Mouse (Mus musculus) hindbrain, embryonic 14.5 days (tissue): ENCODE data around the gene Mrpl45. TPM values are rescaled to one million over a fixed set of nuclear protein-coding genes. Genes with fewer than 3 reads are reported as not detected.
"Not testable (repeated sequence)": the region's sequence is repeated elsewhere in the genome, so short reads cannot be mapped to it uniquely, and the experiment has no call there.

ENCODE experiments used
- ATAC-seq: fragments of 200-750 bp; cut with Nextera tagmentation; 2 replicates; pipeline ENCODE4 v1.8.0; 2017; ENCODE audit warnings: moderate number of reproducible peaks, mild to moderate bottlenecking, moderate TSS enrichment, moderate library complexity; ENCODE audit not compliant: low FRiP score
- DNase-seq: peaks from one replicate; pipeline ENCODE4 v3.0.0-alpha.2; 2015; ENCODE audit warnings: low spot score
- H3K27ac ChIP-seq: fragments of 300-500 bp; sonication (generic); 2 replicates; pipeline ENCODE4 v1.5.1; 2014; ENCODE audit warnings: mild to moderate bottlenecking, moderate library complexity
- H3K27me3 ChIP-seq: fragments of 300-500 bp; sonication (generic); 2 replicates; pipeline ENCODE4 v1.6.1; 2014; ENCODE audit warnings: mild to moderate bottlenecking, low read length, mixed read lengths; ENCODE audit not compliant: control insufficient read depth, insufficient read depth
- H3K36me3 ChIP-seq: fragments of 300-500 bp; sonication (generic); replicated peaks from 2 replicates; pipeline ENCODE4 v1.6.1; 2014; ENCODE audit not compliant: control insufficient read depth, insufficient read depth
- H3K4me1 ChIP-seq: fragments of 300-500 bp; sonication (generic); replicated peaks from 2 replicates; pipeline ENCODE4 v1.6.1; 2014; ENCODE audit warnings: antibody characterized with exemption, low read length, mixed read lengths; ENCODE audit not compliant: control insufficient read depth, insufficient read depth
- H3K4me2 ChIP-seq: fragments of 300-500 bp; sonication (generic); replicated peaks from 2 replicates; pipeline ENCODE4 v1.6.1; 2014; ENCODE audit warnings: mild to moderate bottlenecking, moderate library complexity
- H3K4me3 ChIP-seq: fragments of 300-500 bp; sonication (generic); replicated peaks from 2 replicates; pipeline ENCODE4 v1.5.1; 2014; ENCODE audit warnings: mild to moderate bottlenecking, low read length
- H3K9ac ChIP-seq: fragments of 300-500 bp; sonication (generic); 2 replicates; pipeline ENCODE4 v1.6.1; 2014
- H3K9me3 ChIP-seq: fragments of 300-500 bp; sonication (generic); 2 replicates; pipeline ENCODE4 v1.6.1; 2016; ENCODE audit warnings: low read length; ENCODE audit not compliant: control insufficient read depth
- WGBS: fragments of 180-500 bp; shearing (Covaris S2); extraction: QIAGEN DNeasy Blood & Tissue Kit; methylation state at CpG from one replicate; pipeline ENCODE4 v1.1.7; 2014; 5-methylcytosine and 5-hydroxymethylcytosine counted together
- polyA plus RNA-seq: library from polyadenylated mRNA; unstranded; fragments of >200 nt; fragmentation: Nextera tagmentation; extraction: Ambion mirVana; gene quantifications from 2 replicates; pipeline ENCODE4 v1.2.1, GENCODE M21; 2014

The Mrpl45 gene
- polyA plus RNA-seq, 1 experiment from 2014 or later: 32.8 TPM

- not testable (repeated sequence) for DNase-seq, H3K27ac ChIP-seq, H3K27me3 ChIP-seq, H3K4me2 ChIP-seq, ATAC-seq, H3K4me1 ChIP-seq, H3K9ac ChIP-seq, H3K4me3 ChIP-seq, H3K9me3 ChIP-seq
- peaks cover 41% of the 10 kb centered on the region for H3K36me3 ChIP-seq
- 82% methylated on average over 8 of the region's 8 CpGs for WGBS
These were observed 6.5 kb downstream of the Mrpl45 start for GRCm38 (mm10) chr11:97321894-97322600.

- Histone ChIP-seq H3K27me3 (no peaks in the 10 kb centered on the region), H3K9me3 (no peaks in the 10 kb centered on the region), H3K4me3 (no peak overlapping the region), H3K27ac (no peak overlapping the region), H3K4me1 (no peaks in the 10 kb centered on the region), H3K36me3 (peaks cover 61% of the 10 kb centered on the region), H3K4me2 (no peak overlapping the region), H3K9ac (no peak overlapping the region)
- ATAC-seq (no peak), DNase-seq (no peak)
- 72% methylated on average over 1 of the region's 1 CpGs for WGBS
These were observed 9.7 kb downstream of the Mrpl45 start for GRCm38 (mm10) chr11:97325224-97325623.

- Histone ChIP-seq H3K4me3 (no peak overlapping the region), H3K9ac (no peak overlapping the region), H3K4me2 (no peak overlapping the region), H3K27me3 (no peaks in the 10 kb centered on the region), H3K27ac (no peak overlapping the region), H3K36me3 (peaks cover 55% of the 10 kb centered on the region), H3K4me1 (no peaks in the 10 kb centered on the region), H3K9me3 (no peaks in the 10 kb centered on the region)
- 25% methylated on average over 9 of the region's 9 CpGs for WGBS
- ATAC-seq (no peak), DNase-seq (peak; percentile 85)
These were observed 12.6 kb downstream of the Mrpl45 start for GRCm38 (mm10) chr11:97328148-97328547.

DNA sequence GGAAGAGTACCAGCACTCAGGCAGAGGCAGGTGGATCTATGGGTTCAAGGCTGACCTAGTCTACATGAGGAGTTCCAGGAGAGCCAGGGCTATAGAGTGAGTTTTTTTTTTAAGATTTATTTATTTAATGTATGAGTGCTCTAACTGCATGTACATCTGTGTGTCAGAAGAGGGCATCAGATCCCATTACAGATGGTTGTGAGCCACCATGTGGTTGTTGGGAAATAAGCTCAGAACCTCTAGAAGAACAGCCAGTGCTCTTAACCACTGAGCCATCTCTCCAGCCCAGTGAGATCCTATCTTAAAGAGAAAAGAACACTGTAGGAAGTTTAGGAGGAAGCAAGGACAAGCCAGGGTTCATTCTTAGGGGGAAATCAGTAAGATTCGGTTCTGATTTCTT lies 14.8 kb downstream of the Mrpl45 start:
- 97% methylated on average over 1 of the region's 1 CpGs for WGBS
- no peak overlapping the region for H3K4me2 ChIP-seq
- no peak for ATAC-seq
- H3K4me1 ChIP-seq: no peaks in the 10 kb centered on the region
- H3K27ac ChIP-seq: no peak overlapping the region
- H3K4me3 ChIP-seq: no peak overlapping the region
- no peaks in the 10 kb centered on the region for H3K9me3 ChIP-seq
- no peak overlapping the region for H3K9ac ChIP-seq
- peaks cover 42% of the 10 kb centered on the region for H3K36me3 ChIP-seq
- no peak for DNase-seq
- H3K27me3 ChIP-seq: no peaks in the 10 kb centered on the region

DNA sequence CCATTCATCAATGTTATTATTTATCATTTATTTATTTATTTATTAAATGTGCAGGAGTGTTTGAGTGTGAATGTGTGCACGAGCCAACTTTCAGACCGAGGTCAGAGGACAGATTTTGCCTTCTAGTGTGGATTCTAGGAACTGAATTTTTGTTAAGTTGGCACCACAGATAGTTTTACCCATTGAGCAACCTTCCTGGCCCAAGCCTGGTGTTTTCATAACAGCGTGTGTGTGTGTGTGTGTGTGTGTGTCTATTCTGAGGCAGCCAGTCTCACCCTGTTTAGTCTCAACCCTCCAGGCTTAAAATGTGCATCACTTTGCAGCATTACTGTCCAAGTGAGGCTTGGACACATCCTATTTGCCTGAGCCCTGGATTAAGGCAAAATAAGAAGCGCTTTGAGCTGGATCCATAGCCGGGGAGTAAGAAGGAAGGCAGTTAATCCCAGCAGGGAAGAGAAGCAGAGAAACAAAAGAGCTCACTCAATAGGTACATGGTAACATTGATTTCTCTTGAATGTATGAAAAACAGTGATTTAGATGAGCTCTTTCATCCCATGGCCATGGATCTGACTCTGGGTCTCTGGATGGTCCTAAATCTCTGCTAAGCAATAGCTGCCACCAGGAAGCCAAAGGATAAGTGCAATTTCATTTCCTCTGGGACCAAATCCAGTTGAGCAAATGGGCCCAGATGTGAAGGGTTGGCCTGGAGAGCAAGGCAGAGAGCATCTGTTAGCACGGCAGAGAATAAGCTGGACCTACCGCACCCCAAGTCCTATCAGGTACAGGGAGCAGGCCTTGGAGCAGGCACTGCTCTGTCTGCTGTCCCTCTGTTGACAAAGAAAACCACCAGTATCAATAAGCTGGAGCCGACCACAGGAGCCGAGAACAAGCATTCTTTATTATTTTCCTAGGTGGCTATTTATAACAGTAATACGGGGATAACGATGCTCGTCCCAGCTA lies 16.0 kb downstream of the Mrpl45 start:
- H3K4me3 ChIP-seq: no peak overlapping the region
- WGBS: 85% methylated on average over 12 of the region's 12 CpGs
- H3K27me3 ChIP-seq: no peaks in the 10 kb centered on the region
- H3K9me3 ChIP-seq: no peaks in the 10 kb centered on the region
- no peak for DNase-seq
- no peaks in the 10 kb centered on the region for H3K4me1 ChIP-seq
- no peak for ATAC-seq
- H3K27ac ChIP-seq: no peak overlapping the region
- H3K4me2 ChIP-seq: no peak overlapping the region
- peaks cover 30% of the 10 kb centered on the region for H3K36me3 ChIP-seq
- no peak overlapping the region for H3K9ac ChIP-seq

DNA sequence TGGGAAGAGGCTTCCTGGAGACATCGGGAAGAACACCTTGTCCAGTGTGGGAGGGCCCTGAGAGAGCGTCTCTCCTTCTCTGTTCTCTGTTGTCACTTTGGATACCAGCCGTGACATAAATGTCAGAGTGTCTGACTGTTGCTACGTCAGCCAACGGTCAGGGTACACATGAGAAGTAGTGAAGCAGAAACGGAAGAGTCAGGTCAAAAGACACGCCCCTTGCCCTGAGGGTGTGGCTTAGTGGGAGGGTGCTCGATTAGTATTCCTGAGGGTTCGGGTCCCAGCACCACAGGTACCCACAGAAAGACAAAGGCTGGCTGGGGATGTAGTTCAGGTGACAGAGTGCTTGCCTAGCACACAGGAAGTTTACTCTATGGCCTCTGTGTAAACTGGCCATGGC lies 17.5 kb downstream of the Mrpl45 start:
- H3K9me3 ChIP-seq: no peaks in the 10 kb centered on the region
- H3K27ac ChIP-seq: no peak overlapping the region
- no peak for DNase-seq
- H3K36me3 ChIP-seq: peaks cover 20% of the 10 kb centered on the region
- no peak overlapping the region for H3K4me2 ChIP-seq
- no peak for ATAC-seq
- no peak overlapping the region for H3K4me3 ChIP-seq
- H3K27me3 ChIP-seq: no peaks in the 10 kb centered on the region
- no peak overlapping the region for H3K9ac ChIP-seq
- 48% methylated on average over 9 of the region's 9 CpGs for WGBS
- no peaks in the 10 kb centered on the region for H3K4me1 ChIP-seq

DNA sequence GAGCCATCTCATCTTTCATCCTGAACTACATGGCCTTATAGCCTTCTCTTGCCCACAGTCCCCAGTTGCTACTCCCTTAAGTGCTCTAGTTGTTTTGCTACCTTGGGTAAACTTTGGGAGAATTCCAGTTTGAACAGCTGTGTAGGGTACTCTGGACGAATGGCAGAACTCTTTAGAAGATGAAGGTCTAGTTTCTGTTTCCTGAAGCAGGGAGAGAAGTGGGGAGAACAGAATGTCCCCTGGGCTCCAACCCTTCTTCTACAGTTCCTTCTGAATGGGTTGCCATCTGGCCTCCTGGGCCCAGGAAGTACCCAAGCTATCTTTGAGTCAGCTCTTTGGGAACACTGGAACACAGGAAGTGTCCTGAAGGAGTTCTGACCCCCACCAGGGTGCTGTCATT lies 18.4 kb downstream of the Mrpl45 start:
- no peaks in the 10 kb centered on the region for H3K9me3 ChIP-seq
- H3K4me2 ChIP-seq: no peak overlapping the region
- no peak overlapping the region for H3K27ac ChIP-seq
- DNase-seq: no peak
- H3K36me3 ChIP-seq: peaks cover 13% of the 10 kb centered on the region
- H3K4me3 ChIP-seq: no peak overlapping the region
- H3K9ac ChIP-seq: no peak overlapping the region
- H3K27me3 ChIP-seq: no peaks in the 10 kb centered on the region
- 0 out of 2 replicates have a peak, but pooled peaks cover 4% of the 10 kb centered on the region for H3K4me1 ChIP-seq
- WGBS: 73% methylated on average over 1 of the region's 1 CpGs
- no peak for ATAC-seq

DNA sequence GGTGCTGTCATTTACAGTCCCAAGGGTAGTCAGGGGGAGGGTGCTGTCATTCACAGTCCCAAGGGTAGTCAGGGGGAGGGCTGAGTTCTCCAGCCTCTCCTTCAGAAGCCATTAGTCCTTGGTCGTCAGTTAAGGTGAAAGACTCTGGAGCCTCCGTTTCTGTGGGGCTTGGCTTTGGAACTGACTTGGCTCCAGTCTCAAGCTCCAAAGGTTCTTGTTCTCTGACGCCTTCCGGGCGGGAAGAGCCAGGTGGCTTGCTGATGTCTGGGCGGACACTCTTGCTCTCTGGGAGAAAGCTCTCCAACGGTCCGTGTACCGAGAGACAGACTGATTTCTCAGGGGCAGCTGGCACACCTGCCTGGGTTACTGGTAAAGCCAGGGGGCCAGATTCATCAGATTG lies 18.9 kb downstream of the Mrpl45 start:
- H3K4me2 ChIP-seq: no peak overlapping the region
- H3K4me3 ChIP-seq: no peak overlapping the region
- peaks cover 8% of the 10 kb centered on the region for H3K36me3 ChIP-seq
- DNase-seq: no peak
- WGBS: 84% methylated on average over 9 of the region's 9 CpGs
- no peaks in the 10 kb centered on the region for H3K27me3 ChIP-seq
- no peak for ATAC-seq
- no peak overlapping the region for H3K9ac ChIP-seq
- no peak overlapping the region for H3K27ac ChIP-seq
- no peaks in the 10 kb centered on the region for H3K9me3 ChIP-seq
- H3K4me1 ChIP-seq: 0 out of 2 replicates have a peak, but pooled peaks cover 4% of the 10 kb centered on the region

- 52% methylated on average over 6 of the region's 6 CpGs for WGBS
- H3K27me3 ChIP-seq: no peaks in the 10 kb centered on the region
- no peaks in the 10 kb centered on the region for H3K36me3 ChIP-seq
- H3K4me3 ChIP-seq: no peak overlapping the region
- no peak for DNase-seq
- no peak overlapping the region for H3K4me2 ChIP-seq
- H3K4me1 ChIP-seq: 0 out of 2 replicates have a peak, but pooled peaks cover 4% of the 10 kb centered on the region
- no peak for ATAC-seq
- no peaks in the 10 kb centered on the region for H3K9me3 ChIP-seq
- H3K9ac ChIP-seq: no peak overlapping the region
- no peak overlapping the region for H3K27ac ChIP-seq
These were observed 20.7 kb downstream of the Mrpl45 start for GRCm38 (mm10) chr11:97336238-97336637.
